9 mouse cellular contexts compared by ENCODE assay signal in the genomic region with DNA sequence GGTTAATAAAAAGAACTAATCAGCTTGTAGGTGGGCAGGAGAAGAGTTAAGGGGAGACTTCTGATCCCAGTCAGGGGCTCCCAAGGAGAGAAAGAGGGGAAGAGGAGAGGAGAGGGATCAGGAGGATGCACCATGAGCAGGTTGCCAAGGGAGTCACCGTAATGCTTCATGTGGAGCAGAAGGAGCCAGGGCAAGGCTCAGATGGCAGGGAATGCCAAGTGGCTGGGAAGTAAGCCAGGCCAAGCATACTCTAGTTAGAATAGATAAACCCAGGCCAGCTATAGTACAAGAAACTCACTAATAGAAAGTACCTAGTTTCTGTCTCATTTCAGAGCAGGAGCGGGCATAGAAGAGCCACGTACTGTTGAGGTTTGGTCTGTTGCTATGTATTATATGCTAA. TPM values are rescaled to one million over a fixed set of nuclear protein-coding genes. Genes with fewer than 3 reads are reported as not detected.
DNase-seq lines count a peak whose midpoint lies in the region; TF ChIP-seq lines count a peak whose summit lies in the region.
"Had no signal": no experiment of that assay in that cellular context is flagged by ENCODE, and none has a peak within 500 bp of the region (broad histone marks: within the 10 kb centered on the region; RNA-seq: fewer than 3 reads in every experiment).

No protein-coding gene starts in this region.

- DNase-seq in heart, adult 8-10 months (ENCODE audit: low spot score), result peak; percentile 20
- no peak for DNase-seq in heart, postnatal 25 days (ENCODE audit: low spot score)
- peak; percentile 38 for DNase-seq in NIH3T3 (ENCODE audit: low read depth)
- DNase-seq in brain, embryonic 14.5 days (ENCODE audit: low read depth), result peak; percentile 74
- DNase-seq in heart, postnatal 10 days, result peak; percentile 77 to 83
- no peak for DNase-seq in thymus, postnatal 36 days
- no peak for DNase-seq in embryo, embryonic 10 days (ENCODE audit: low spot score)
- DNase-seq: midbrain, embryonic 14.5 days; right cerebral cortex, postnatal 4 days had no signal

- intact Hi-C loops in heart, postnatal 25 days (cut with DNase I), result no loop called here
- intact Hi-C loops in heart, postnatal 10 days (cut with DNase I), result no loop called here

- no peak for TF ChIP-seq CTCF in brain, embryonic 14.5 days (IDR thresholded peaks at IDR 0.05; ENCODE audit: borderline replicate concordance, extremely low read depth, insufficient read depth, insufficient read length)

- no peak for TF ChIP-seq POLR2A in brain, embryonic 14.5 days (IDR thresholded peaks at IDR 0.05; ENCODE audit: borderline replicate concordance, extremely low read depth, insufficient read depth, insufficient read length, poor library complexity, severe bottlenecking)

RNA-seq across cellular contexts. Expression of a gene that starts 43.6 kb away (rescaled TPM):
- total RNA-seq in heart, adult 8-10 months (2022), result 10 to 100 TPM in 2 of 4 experiments, 1 to 10 TPM in 2; 6.6 to 15.0 (median 10.4) TPM
- 1 to 10 TPM; 7.9 to 9.3 TPM for total RNA-seq in heart, postnatal 25 days (2021)
- polyA plus RNA-seq in brain, embryonic 14.5 days (2012; rRNA removed), result 10.1 and 10.8 TPM in 2 replicates
- 10 to 100 TPM; 12.9 to 13.5 TPM for total RNA-seq in heart, postnatal 10 days (2021)

Comparison
In these comparisons a context has a peak if more than half of its experiments do, and no peak if none do; other contexts are left out.
1. DNase-seq: peak in heart, adult 8-10 months (single experiment), NIH3T3 (single experiment), brain, embryonic 14.5 days (single experiment) and heart, postnatal 10 days (2 of 2); none in heart, postnatal 25 days (single experiment), thymus, postnatal 36 days (0 of 2) and embryo, embryonic 10 days (single experiment).